Mouse (Mus musculus): Measurements from ENCODE around the gene Csta1.

DNA sequence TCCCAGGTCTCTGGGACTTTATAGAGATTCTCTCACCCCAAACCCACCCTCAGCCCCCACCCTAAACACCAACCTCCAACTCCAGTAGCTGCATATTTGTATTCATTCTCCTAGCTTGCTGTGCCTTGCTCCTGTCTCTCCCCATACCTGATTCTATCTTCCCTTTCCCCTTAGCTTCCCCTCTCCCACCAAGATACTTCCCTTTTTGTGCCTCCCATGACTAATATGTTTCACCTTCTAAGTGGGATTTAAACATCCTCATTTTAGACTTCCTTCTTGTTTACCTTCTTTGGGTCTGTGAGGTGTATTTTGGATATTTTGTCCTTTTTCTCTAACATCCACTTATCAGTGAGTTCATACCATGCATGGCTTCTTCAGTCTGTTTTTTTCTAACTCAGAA lies 45.1 kb upstream of the Csta1 start:
- TF ChIP-seq USF1 (IDR thresholded peaks at IDR 0.05; ENCODE audit: low read depth, low read length) (no peak), POLR2AphosphoS5 (IDR thresholded peaks at IDR 0.05; ENCODE audit: borderline replicate concordance, low read depth, low read length) (no peak), GATA1 (IDR thresholded peaks at IDR 0.05; ENCODE audit: low read depth, low read length) (no peak), CTCF (IDR thresholded peaks at IDR 0.05 in 2 of 3, conservative IDR thresholded peaks at IDR 0.05 in 1 of 3; ENCODE audit: control insufficient read depth in 1 of 3, insufficient read depth in 1 of 3, low read depth in 2 of 3, low read length in 3 of 3, poor library complexity in 1 of 3, severe bottlenecking in 1 of 3) (no peak), POLR2AphosphoS2 (IDR thresholded peaks at IDR 0.05; ENCODE audit: low read length) (no peak), NELFE (IDR thresholded peaks at IDR 0.05; ENCODE audit: low read depth, low read length) (no peak)
